Mouse (Mus musculus) cortical plate, adult 2 months (tissue): Measurements from ENCODE around the gene Gm20075. TPM values are rescaled to one million over a fixed set of nuclear protein-coding genes. Genes with fewer than 3 reads are reported as not detected.
A peak's percentile ranks its signal among the peaks of the same experiment; 100 is the strongest.

Experiments
- H3K27ac ChIP-seq: fragments of 200-500 bp; 2 replicates; pipeline ENCODE4 v1.5.1; 2012; ENCODE audit warnings: low read length, control low read depth, inconsistent platforms; ENCODE audit not compliant: insufficient read depth
- H3K4me1 ChIP-seq: fragments of 200-500 bp; 2 replicates; pipeline ENCODE4 v1.6.1; 2011; ENCODE audit warnings: low read length; ENCODE audit not compliant: control insufficient read depth, insufficient read depth
- H3K4me3 ChIP-seq: fragments of 200-500 bp; 2 replicates; pipeline ENCODE4 v1.5.1; 2011; ENCODE audit warnings: mild to moderate bottlenecking, low read length, control low read depth; ENCODE audit not compliant: insufficient read depth
- CTCF ChIP-seq: fragments of 200-500 bp; IDR thresholded peaks from 2 replicates; pipeline ENCODE4 v1.5.1; 2011; ENCODE audit warnings: mild to moderate bottlenecking, control low read depth, low read length; ENCODE audit not compliant: insufficient read depth; ENCODE audit errors: extremely low read depth
- POLR2A ChIP-seq: fragments of 200-500 bp; IDR thresholded peaks from 2 replicates; pipeline ENCODE4 v1.6.1; 2011; ENCODE audit warnings: mild to moderate bottlenecking, low read length, control low read depth; ENCODE audit not compliant: insufficient read depth; ENCODE audit errors: extremely low read depth
- polyA plus RNA-seq: library from polyadenylated mRNA; depleted of rRNA; stranded (reverse); fragments of >200 nt; gene quantifications from 2 replicates; pipeline ENCODE4 v1.2.3, GENCODE M21; 2012; rRNA removed

Gene Gm20075
- polyA plus RNA-seq, 1 experiment = 2.0 TPM

- TF ChIP-seq CTCF = no peak
- no peak for TF ChIP-seq POLR2A
- H3K27ac ChIP-seq = no peak overlapping the region
- no peak overlapping the region for H3K4me3 ChIP-seq
- H3K4me1 ChIP-seq = no peaks in the 10 kb centered on the region
Observed at GRCm38 (mm10) chr13:96073555-96073954, 7.6 kb downstream of the Gm20075 start.

GRCm38 (mm10) chr13:96052755-96053154, 28.4 kb downstream of the Gm20075 start:
- no peak overlapping the region for H3K27ac ChIP-seq
- H3K4me3 ChIP-seq = no peak overlapping the region
- TF ChIP-seq POLR2A = no peak
- TF ChIP-seq CTCF = no peak
- no peaks in the 10 kb centered on the region for H3K4me1 ChIP-seq

- TF ChIP-seq POLR2A (no peak), CTCF (no peak)
- no peak overlapping the region for H3K27ac ChIP-seq
- H3K4me1 ChIP-seq = no peaks in the 10 kb centered on the region
- H3K4me3 ChIP-seq = no peak overlapping the region
Observed at GRCm38 (mm10) chr13:96045396-96045795, 35.8 kb downstream of the Gm20075 start.

GRCm38 (mm10) chr13:96040275-96041042, 40.7 kb downstream of the Gm20075 start:
- no peak overlapping the region for H3K27ac ChIP-seq
- H3K4me1 ChIP-seq = no peaks in the 10 kb centered on the region
- H3K4me3 ChIP-seq = no peak overlapping the region
- TF ChIP-seq CTCF = no peak
- TF ChIP-seq POLR2A = no peak

GRCm38 (mm10) chr13:96039536-96039935, 41.6 kb downstream of the Gm20075 start:
- TF ChIP-seq CTCF = no peak
- no peak for TF ChIP-seq POLR2A
- H3K27ac ChIP-seq = no peak overlapping the region
- no peak overlapping the region for H3K4me3 ChIP-seq
- no peaks in the 10 kb centered on the region for H3K4me1 ChIP-seq

- H3K4me1 ChIP-seq = no peaks in the 10 kb centered on the region
- no peak overlapping the region for H3K27ac ChIP-seq
- TF ChIP-seq CTCF (peak; percentile 97), POLR2A (no peak)
Observed at GRCm38 (mm10) chr13:96030368-96031223, 50.6 kb downstream of the Gm20075 start.

More at GRCm38 (mm10) chr13:96030368-96031223, 50.6 kb downstream of the Gm20075 start:
- H3K4me3 ChIP-seq = no peak overlapping the region

Other genes with a start within 250 kb of the Gm20075 start
- gene Iqgap2, start 189.5 kb downstream of the Gm20075 start, polyA plus RNA-seq = 8.9 and 13.3 TPM in 2 replicates
- gene Gm17190, start 678 bp upstream of the Gm20075 start, polyA plus RNA-seq = not detected in 2 replicates
- 7.4 and 12.0 TPM in 2 replicates for gene Sv2c, start 51.2 kb upstream of the Gm20075 start, polyA plus RNA-seq